Mouse (Mus musculus): ENCODE measurements around the gene Reg4.

Reg4 gene

GRCm38 (mm10) chr3:98236266-98236665, 14.3 kb downstream of the Reg4 start:
- DNase-seq (ENCODE audit: low read depth in 1 of 2, low spot score in 2 of 2) = no peak

GRCm38 (mm10) chr3:98237240-98237639, 15.3 kb downstream of the Reg4 start:
- no peak for DNase-seq (ENCODE audit: low read depth in 1 of 2, low spot score in 2 of 2)

- DNase-seq (ENCODE audit: low read depth in 1 of 2, low spot score in 2 of 2) = no peak
These were observed 16.2 kb downstream of the Reg4 start for GRCm38 (mm10) chr3:98238150-98238549.

GRCm38 (mm10) chr3:98242051-98242450, 20.1 kb downstream of the Reg4 start:
- no peak for DNase-seq (ENCODE audit: low read depth in 1 of 2, low spot score in 2 of 2)

- DNase-seq (ENCODE audit: low read depth in 1 of 2, low spot score in 2 of 2) = no peak
These were observed 20.6 kb downstream of the Reg4 start for GRCm38 (mm10) chr3:98242458-98243037.

GRCm38 (mm10) chr3:98245892-98246291, 23.9 kb downstream of the Reg4 start:
- no peak for DNase-seq (ENCODE audit: low read depth in 1 of 2, low spot score in 2 of 2)

GRCm38 (mm10) chr3:98246985-98247751, 25.2 kb downstream of the Reg4 start:
- DNase-seq (ENCODE audit: low read depth in 1 of 2, low spot score in 2 of 2) = no peak

- no peak for DNase-seq (ENCODE audit: low read depth in 1 of 2, low spot score in 2 of 2)
These were observed 27.4 kb downstream of the Reg4 start for GRCm38 (mm10) chr3:98249378-98249777.

- no peak for DNase-seq (ENCODE audit: low read depth in 1 of 2, low spot score in 2 of 2)
These were observed 28.0 kb downstream of the Reg4 start for GRCm38 (mm10) chr3:98249833-98250448.

GRCm38 (mm10) chr3:98254059-98254458, 32.1 kb downstream of the Reg4 start:
- no peak for DNase-seq (ENCODE audit: low read depth in 1 of 2, low spot score in 2 of 2)

GRCm38 (mm10) chr3:98254656-98255583, 33.0 kb downstream of the Reg4 start:
- no peak for DNase-seq (ENCODE audit: low read depth in 1 of 2, low spot score in 2 of 2)

- no peak for DNase-seq (ENCODE audit: low read depth in 1 of 2, low spot score in 2 of 2)
These were observed 36.8 kb downstream of the Reg4 start for GRCm38 (mm10) chr3:98258723-98259122.

- DNase-seq (ENCODE audit: low read depth in 1 of 2, low spot score in 2 of 2) = no peak
These were observed 37.4 kb downstream of the Reg4 start for GRCm38 (mm10) chr3:98259271-98259751.

- DNase-seq (ENCODE audit: low read depth in 1 of 2, low spot score in 2 of 2) = no peak
These were observed 38.6 kb downstream of the Reg4 start for GRCm38 (mm10) chr3:98260534-98260933.

- DNase-seq (ENCODE audit: low read depth in 1 of 2, low spot score in 2 of 2) = no peak
These were observed 39.5 kb downstream of the Reg4 start for GRCm38 (mm10) chr3:98261415-98261814.

- no peak for DNase-seq (ENCODE audit: low read depth in 1 of 2, low spot score in 2 of 2)
These were observed 40.2 kb downstream of the Reg4 start for GRCm38 (mm10) chr3:98262133-98262532.

- no peak for DNase-seq (ENCODE audit: low read depth in 1 of 2, low spot score in 2 of 2)
These were observed 45.3 kb downstream of the Reg4 start for GRCm38 (mm10) chr3:98267249-98267651.

GRCm38 (mm10) chr3:98273623-98274398, 51.9 kb downstream of the Reg4 start:
- no peak for DNase-seq (ENCODE audit: low read depth in 1 of 2, low spot score in 2 of 2)

GRCm38 (mm10) chr3:98279682-98280081, 57.7 kb downstream of the Reg4 start:
- no peak for DNase-seq (ENCODE audit: low read depth in 1 of 2, low spot score in 2 of 2)

- DNase-seq (ENCODE audit: low read depth in 1 of 2, low spot score in 2 of 2) = no peak
These were observed 58.4 kb downstream of the Reg4 start, which contains the start of gene Hmgcs2 for GRCm38 (mm10) chr3:98280204-98280932. Gene Hmgcs2 (plus strand): TSS chr3:98280435.

Data from monocyte, adult 2 months (primary cell).